Mouse (Mus musculus) neural tube, embryonic 12.5 days (tissue): ENCODE measurements at regions not wholly inside any gene's neighbourhood (a gene's known extent, or its start where the extent isn't known, plus 50 kb on each side); places are given as distances from the start of the nearest gene placed in this dataset.

Experiments
- ATAC-seq: fragments of 200-750 bp; cut with Nextera tagmentation; 2 replicates; pipeline ENCODE4 v1.8.0; 2017; ENCODE audit warnings: low read depth, mild to moderate bottlenecking, moderate TSS enrichment, moderate library complexity; ENCODE audit not compliant: low FRiP score
- H3K27ac ChIP-seq: fragments of 300-500 bp; sonication (generic); 2 replicates; pipeline ENCODE4 v1.5.1; 2016
- H3K27me3 ChIP-seq: fragments of 300-500 bp; sonication (generic); replicated peaks from 2 replicates; pipeline ENCODE4 v1.6.1; 2016; ENCODE audit warnings: mild to moderate bottlenecking
- H3K36me3 ChIP-seq: fragments of 300-500 bp; sonication (generic); 2 replicates; pipeline ENCODE4 v1.6.1; 2016; ENCODE audit warnings: mild to moderate bottlenecking
- H3K4me1 ChIP-seq: fragments of 300-500 bp; sonication (generic); 2 replicates; pipeline ENCODE4 v1.6.1; 2016
- H3K4me2 ChIP-seq: fragments of 300-500 bp; sonication (generic); replicated peaks from 2 replicates; pipeline ENCODE4 v1.6.1; 2016; ENCODE audit warnings: mild to moderate bottlenecking
- H3K4me3 ChIP-seq: fragments of 300-500 bp; sonication (generic); 2 replicates; pipeline ENCODE4 v1.5.1; 2016
- H3K9ac ChIP-seq: fragments of 300-500 bp; sonication (generic); 2 replicates; pipeline ENCODE4 v1.6.1; 2016; ENCODE audit warnings: mild to moderate bottlenecking
- H3K9me3 ChIP-seq: fragments of 300-500 bp; sonication (generic); 2 replicates; pipeline ENCODE4 v1.6.1; 2016; ENCODE audit warnings: mild to moderate bottlenecking
- whole genome bisulfite sequencing: fragments of 180-500 bp; shearing (Covaris S2); methylation state at CpG from one replicate; pipeline ENCODE4 v1.1.7; 2016; 5-methylcytosine and 5-hydroxymethylcytosine counted together

- no peaks in the 10 kb centered on the region for H3K36me3 ChIP-seq
- no peak for ATAC-seq
- no peak overlapping the region for H3K4me3 ChIP-seq
- H3K9me3 ChIP-seq, result no peaks in the 10 kb centered on the region
- H3K27me3 ChIP-seq, result no peaks in the 10 kb centered on the region
- H3K27ac ChIP-seq, result no peak overlapping the region
- no peaks in the 10 kb centered on the region for H3K4me1 ChIP-seq
- H3K9ac ChIP-seq, result no peak overlapping the region
- WGBS, result 77% methylated on average over 7 of the region's 7 CpGs
- H3K4me2 ChIP-seq, result no peak overlapping the region
Measured at GRCm38 (mm10) chr2:106461490-106461889, 231.6 kb upstream of the Mpped2 start.

DNA sequence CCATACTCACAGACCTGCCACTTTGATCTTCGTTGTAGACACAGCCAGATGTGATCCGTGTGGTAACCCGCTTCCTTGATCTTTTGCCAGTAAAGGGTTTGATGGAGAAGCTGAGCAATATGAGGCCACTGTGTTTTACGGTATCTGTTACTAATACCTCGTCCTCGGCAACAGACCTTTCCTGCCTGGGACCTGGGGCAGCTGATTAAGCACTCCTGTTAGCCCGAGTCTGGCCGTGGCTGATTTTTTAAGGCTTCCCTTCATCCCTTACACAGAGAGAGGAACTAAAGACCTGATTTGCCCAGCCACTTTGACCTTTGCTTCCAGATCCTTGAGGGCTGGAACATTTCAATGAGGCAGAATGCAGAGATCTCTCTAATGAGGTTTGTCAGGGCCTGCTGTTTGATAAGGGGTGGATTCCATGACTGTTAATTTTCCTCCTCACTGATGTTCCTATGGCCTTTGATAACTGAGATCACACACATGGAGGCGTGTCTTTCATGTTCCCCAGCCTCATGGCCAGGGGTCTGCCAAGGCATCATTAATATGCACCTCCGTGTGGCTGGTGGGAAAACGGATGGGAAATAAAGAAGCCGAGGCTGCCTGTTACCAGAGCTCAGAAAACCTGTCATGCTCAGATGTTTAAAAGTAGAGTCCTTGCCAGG, 231.0 kb upstream of the Mpped2 start:
- H3K27ac ChIP-seq, result no peak overlapping the region
- no peak for ATAC-seq
- no peaks in the 10 kb centered on the region for H3K9me3 ChIP-seq
- H3K27me3 ChIP-seq, result no peaks in the 10 kb centered on the region
- H3K36me3 ChIP-seq, result no peaks in the 10 kb centered on the region
- H3K4me2 ChIP-seq, result no peak overlapping the region
- 74% methylated on average over 12 of the region's 12 CpGs for WGBS
- H3K4me1 ChIP-seq, result no peaks in the 10 kb centered on the region
- no peak overlapping the region for H3K9ac ChIP-seq
- no peak overlapping the region for H3K4me3 ChIP-seq

DNA sequence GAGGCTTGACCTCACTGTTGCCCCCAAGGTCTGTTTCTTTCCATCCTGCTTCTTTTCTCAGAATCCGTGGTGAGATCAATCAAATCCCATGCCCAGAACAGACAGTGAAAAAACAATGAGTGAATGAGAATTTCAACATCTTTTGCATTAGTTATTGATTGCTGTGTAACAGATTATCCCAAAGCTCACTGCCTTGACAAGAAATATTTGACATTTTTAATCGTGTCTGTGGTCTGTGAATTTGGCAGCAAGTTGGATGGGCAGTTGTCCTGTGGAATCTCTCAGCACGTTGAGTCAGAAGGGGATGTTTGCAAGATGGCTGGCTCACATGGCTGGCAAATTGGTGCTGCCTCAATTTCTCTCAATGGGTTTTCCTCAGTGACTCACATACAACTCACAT, 228.0 kb upstream of the Mpped2 start:
- no peaks in the 10 kb centered on the region for H3K27me3 ChIP-seq
- WGBS, result 76% methylated on average over 3 of the region's 3 CpGs
- H3K9me3 ChIP-seq, result no peaks in the 10 kb centered on the region
- no peaks in the 10 kb centered on the region for H3K4me1 ChIP-seq
- no peak overlapping the region for H3K27ac ChIP-seq
- no peak overlapping the region for H3K4me2 ChIP-seq
- no peak overlapping the region for H3K4me3 ChIP-seq
- no peak overlapping the region for H3K9ac ChIP-seq
- no peak for ATAC-seq
- H3K36me3 ChIP-seq, result no peaks in the 10 kb centered on the region

- Histone ChIP-seq H3K9ac (no peak overlapping the region), H3K27me3 (no peaks in the 10 kb centered on the region), H3K4me2 (no peak overlapping the region), H3K36me3 (no peaks in the 10 kb centered on the region), H3K4me3 (no peak overlapping the region), H3K27ac (no peak overlapping the region), H3K4me1 (no peaks in the 10 kb centered on the region), H3K9me3 (no peaks in the 10 kb centered on the region)
- no peak for ATAC-seq
- 85% methylated on average over 3 of the region's 3 CpGs for WGBS
Measured at GRCm38 (mm10) chr2:106465831-106466230, 227.2 kb upstream of the Mpped2 start.

GRCm38 (mm10) chr2:106469196-106469595, 223.9 kb upstream of the Mpped2 start:
- ATAC-seq, result no peak
- Histone ChIP-seq H3K27me3 (no peaks in the 10 kb centered on the region), H3K9ac (no peak overlapping the region), H3K4me3 (no peak overlapping the region), H3K27ac (no peak overlapping the region), H3K4me1 (no peaks in the 10 kb centered on the region), H3K4me2 (no peak overlapping the region), H3K9me3 (no peaks in the 10 kb centered on the region), H3K36me3 (no peaks in the 10 kb centered on the region)
- 92% methylated on average over 2 of the region's 2 CpGs for WGBS

- no peak for ATAC-seq
- Histone ChIP-seq H3K27ac (no peak overlapping the region), H3K4me3 (no peak overlapping the region), H3K36me3 (no peaks in the 10 kb centered on the region), H3K4me1 (no peaks in the 10 kb centered on the region), H3K27me3 (no peaks in the 10 kb centered on the region), H3K4me2 (no peak overlapping the region), H3K9ac (no peak overlapping the region), H3K9me3 (no peaks in the 10 kb centered on the region)
- WGBS, result 84% methylated on average over 3 of the region's 3 CpGs
Measured at GRCm38 (mm10) chr2:106473458-106473857, 219.6 kb upstream of the Mpped2 start.

- Histone ChIP-seq H3K4me1 (no peaks in the 10 kb centered on the region), H3K27ac (no peak overlapping the region), H3K9me3 (no peaks in the 10 kb centered on the region), H3K36me3 (no peaks in the 10 kb centered on the region), H3K9ac (no peak overlapping the region), H3K27me3 (no peaks in the 10 kb centered on the region), H3K4me2 (no peak overlapping the region), H3K4me3 (no peak overlapping the region)
- no peak for ATAC-seq
- WGBS, result 79% methylated on average over 2 of the region's 2 CpGs
Measured at GRCm38 (mm10) chr2:106477991-106478390, 215.1 kb upstream of the Mpped2 start.

- Histone ChIP-seq H3K27me3 (no peaks in the 10 kb centered on the region), H3K4me1 (no peaks in the 10 kb centered on the region; the same call in 1 of the 2 replicates), H3K9ac (no peak overlapping the region), H3K36me3 (no peaks in the 10 kb centered on the region), H3K27ac (no peak overlapping the region), H3K4me2 (no peak overlapping the region), H3K9me3 (no peaks in the 10 kb centered on the region), H3K4me3 (no peak overlapping the region)
- ATAC-seq, result no peak
- 48% methylated on average over 5 of the region's 5 CpGs for WGBS
Measured at GRCm38 (mm10) chr2:106487335-106488082, 205.6 kb upstream of the Mpped2 start.

DNA sequence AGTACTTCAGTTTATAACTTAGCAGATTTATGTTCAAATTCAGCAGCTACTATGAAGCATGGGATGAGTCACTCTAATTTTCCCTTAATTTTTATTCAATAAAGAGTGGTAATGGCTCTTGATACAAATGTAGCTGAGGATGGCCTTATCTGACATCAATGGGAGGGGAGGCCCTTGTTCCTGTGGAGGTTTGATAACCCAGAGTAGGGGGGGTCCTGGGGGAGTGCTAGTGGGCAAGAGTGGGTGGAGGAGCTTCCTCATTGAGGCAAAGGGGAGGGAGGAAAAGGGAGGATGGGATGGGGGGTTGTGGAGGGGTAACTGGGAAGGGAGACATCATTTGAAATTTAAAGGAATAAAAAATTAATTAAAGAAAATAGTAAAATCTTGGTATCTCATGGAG, 194.3 kb upstream of the Mpped2 start:
- ATAC-seq, result no peak
- no peaks in the 10 kb centered on the region for H3K36me3 ChIP-seq
- H3K4me2 ChIP-seq, result no peak overlapping the region
- H3K27me3 ChIP-seq, result no peaks in the 10 kb centered on the region
- no peak overlapping the region for H3K4me3 ChIP-seq
- 0 out of 2 replicates have a peak, but pooled peaks cover 2% of the 10 kb centered on the region for H3K4me1 ChIP-seq
- H3K9ac ChIP-seq, result no peak overlapping the region
- H3K27ac ChIP-seq, result no peak overlapping the region
- no peaks in the 10 kb centered on the region for H3K9me3 ChIP-seq

GRCm38 (mm10) chr2:106499227-106499928, 193.7 kb upstream of the Mpped2 start:
- WGBS, result 33% methylated on average over 3 of the region's 3 CpGs
- Histone ChIP-seq H3K27ac (no peak overlapping the region), H3K27me3 (no peaks in the 10 kb centered on the region), H3K9me3 (no peaks in the 10 kb centered on the region), H3K4me3 (no peak overlapping the region), H3K4me2 (no peak overlapping the region), H3K9ac (no peak overlapping the region), H3K4me1 (0 out of 2 replicates have a peak, but pooled peaks cover 2% of the 10 kb centered on the region), H3K36me3 (no peaks in the 10 kb centered on the region)
- peak; percentile 21; the same call in 1 of the 2 replicates for ATAC-seq

DNA sequence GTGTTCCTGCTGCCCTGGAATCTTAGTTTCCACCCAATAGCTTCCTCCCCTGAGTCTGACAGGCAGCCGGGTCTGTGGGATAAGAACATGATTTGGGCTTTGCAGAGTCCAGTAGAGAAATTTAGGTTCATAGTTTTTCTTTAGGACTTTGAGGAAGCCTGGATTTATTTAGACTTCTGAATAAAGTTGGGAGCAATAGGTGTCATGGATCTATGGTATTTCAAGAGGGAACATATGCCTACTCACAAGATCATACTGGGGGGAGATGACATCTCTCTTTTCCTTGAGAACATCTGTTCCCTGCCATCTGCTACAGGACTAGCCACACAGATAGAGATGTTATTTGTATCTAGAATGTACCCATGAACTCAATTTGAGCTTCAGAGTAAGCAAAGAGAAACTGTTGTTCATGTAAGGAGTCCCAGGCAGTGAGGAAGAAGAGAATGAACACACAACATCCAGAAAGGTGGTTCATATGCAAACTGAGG, 188.1 kb upstream of the Mpped2 start:
- no peaks in the 10 kb centered on the region for H3K4me1 ChIP-seq
- no peaks in the 10 kb centered on the region for H3K36me3 ChIP-seq
- WGBS, result 93% methylated on average over 1 of the region's 1 CpGs
- H3K27me3 ChIP-seq, result no peaks in the 10 kb centered on the region
- no peaks in the 10 kb centered on the region for H3K9me3 ChIP-seq
- no peak overlapping the region for H3K4me2 ChIP-seq
- H3K27ac ChIP-seq, result no peak overlapping the region
- H3K9ac ChIP-seq, result no peak overlapping the region
- no peak for ATAC-seq
- no peak overlapping the region for H3K4me3 ChIP-seq

DNA sequence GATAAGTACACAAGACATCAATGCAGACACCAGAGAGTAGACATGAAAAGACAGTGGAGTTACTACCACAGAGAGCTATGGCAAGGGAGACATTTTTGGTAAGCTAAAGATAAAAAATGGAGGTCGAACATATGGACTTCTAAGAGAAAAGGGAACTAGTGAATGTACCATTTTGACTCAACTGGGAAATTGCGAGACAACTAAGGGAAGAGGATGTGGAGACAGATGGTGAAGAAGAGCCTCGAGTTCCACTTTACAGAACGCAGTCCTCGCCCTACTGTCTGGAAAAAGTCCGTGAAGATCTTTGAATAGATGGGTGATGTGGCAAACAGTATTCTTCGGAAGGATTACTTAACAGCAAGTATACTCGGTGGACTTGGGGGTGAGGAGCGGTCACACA, 181.2 kb upstream of the Mpped2 start:
- Histone ChIP-seq H3K27ac (no peak overlapping the region), H3K9ac (no peak overlapping the region), H3K9me3 (no peaks in the 10 kb centered on the region), H3K4me2 (no peak overlapping the region), H3K27me3 (no peaks in the 10 kb centered on the region), H3K4me3 (no peak overlapping the region), H3K36me3 (no peaks in the 10 kb centered on the region), H3K4me1 (peaks cover 10% of the 10 kb centered on the region)
- ATAC-seq, result no peak
- 87% methylated on average over 9 of the region's 9 CpGs for WGBS
